Mouse (Mus musculus) MEL (cell line): ENCODE data around the gene Slc2a9. TPM values are rescaled to one million over a fixed set of nuclear protein-coding genes. Genes with fewer than 3 reads are reported as not detected.

ENCODE experiments used
- DNase-seq: peaks from one replicate; pipeline ENCODE4 v3.0.0; 2011; ENCODE audit warnings: low read depth, low spot score
- H3K27ac ChIP-seq: 2 replicates; pipeline ENCODE4 v1.5.1; 2012; ENCODE audit warnings: low read depth, mild to moderate bottlenecking, control low read depth, low read length, moderate library complexity; ENCODE audit not compliant: control insufficient read depth
- H3K27me3 ChIP-seq, 2 experiments: fragments of 150-350 bp in 1 of 2; sonication (generic) in 1 of 2; 2 replicates each; pipeline ENCODE4 v1.6.1; 2012; ENCODE audit warnings: low read length in 2 of 2, mild to moderate bottlenecking in 2 of 2, improper control_type of control experiment in 1 of 2, moderate library complexity in 1 of 2; ENCODE audit not compliant: insufficient read depth in 2 of 2, control insufficient read depth in 1 of 2
- H3K36me3 ChIP-seq, 2 experiments: 2 replicates each; pipeline ENCODE4 v1.6.1; 2012 to 2014; ENCODE audit warnings: low read length in 2 of 2, improper control_type of control experiment in 1 of 2, inconsistent platforms in 1 of 2, mild to moderate bottlenecking in 1 of 2; ENCODE audit not compliant: insufficient read depth in 2 of 2, control insufficient read depth in 1 of 2
- H3K4me1 ChIP-seq, 2 experiments: fragments of 150-350 bp in 1 of 2; sonication (generic) in 1 of 2; 2 replicates each; pipeline ENCODE4 v1.6.1; 2012; ENCODE audit warnings: low read length in 2 of 2, improper control_type of control experiment in 1 of 2, mild to moderate bottlenecking in 1 of 2; ENCODE audit not compliant: insufficient read depth in 2 of 2, control insufficient read depth in 1 of 2
- H3K4me3 ChIP-seq, 2 experiments: fragments of 150-350 bp in 1 of 2; sonication (generic) in 1 of 2; 2 replicates each; pipeline ENCODE4 v1.5.1; 2012; ENCODE audit warnings: low read depth in 2 of 2, low read length in 2 of 2, mild to moderate bottlenecking in 2 of 2, moderate library complexity in 2 of 2, control low read depth in 1 of 2, improper control_type of control experiment in 1 of 2; ENCODE audit not compliant: control insufficient read depth in 1 of 2, insufficient read depth in 1 of 2
- H3K79me2 ChIP-seq: 2 replicates; pipeline ENCODE4 v1.6.1; 2012; ENCODE audit warnings: mild to moderate bottlenecking, low read length, moderate library complexity; ENCODE audit not compliant: control insufficient read depth, poor library complexity, insufficient read depth
- H3K9ac ChIP-seq: 2 replicates; pipeline ENCODE4 v1.6.1; 2012; ENCODE audit warnings: low read depth, mild to moderate bottlenecking, control low read depth, low read length, moderate library complexity; ENCODE audit not compliant: control insufficient read depth, poor library complexity, severe bottlenecking
- H3K9me3 ChIP-seq: fragments of 150-350 bp; sonication (generic); replicated peaks from 2 replicates; pipeline ENCODE4 v1.6.1; 2012; ENCODE audit warnings: mild to moderate bottlenecking, low read length, improper control_type of control experiment, moderate library complexity; ENCODE audit not compliant: insufficient read depth
- CHD1 ChIP-seq: IDR thresholded peaks from 2 replicates; pipeline ENCODE4 v1.6.1; 2012; ENCODE audit warnings: low read depth, mild to moderate bottlenecking, inconsistent platforms, low read length, improper control_type of control experiment
- CHD2 ChIP-seq: IDR thresholded peaks from 2 replicates; pipeline ENCODE4 v1.6.1; 2011; ENCODE audit warnings: low read length, improper control_type of control experiment
- CTCF ChIP-seq, 3 experiments: IDR thresholded peaks in 2 of 3; conservative IDR thresholded peaks in 1 of 3; 2 replicates each; pipeline ENCODE4 v1.5.1; 2011 to 2012; ENCODE audit warnings: low read length in 3 of 3, low read depth in 2 of 3, mild to moderate bottlenecking in 2 of 3, improper control_type of control experiment in 1 of 3, inconsistent platforms in 1 of 3, mixed read lengths in 1 of 3, moderate library complexity in 1 of 3; ENCODE audit not compliant: control insufficient read depth in 1 of 3, insufficient read depth in 1 of 3, poor library complexity in 1 of 3, severe bottlenecking in 1 of 3
- EP300 ChIP-seq, 2 experiments: IDR thresholded peaks; 2 replicates each; pipeline ENCODE4 v1.6.1; 2011; ENCODE audit warnings: improper control_type of control experiment in 2 of 2, low read length in 2 of 2, low read depth in 1 of 2, mild to moderate bottlenecking in 1 of 2
- GATA1 ChIP-seq: IDR thresholded peaks from 2 replicates; pipeline ENCODE4 v1.6.1; 2011; ENCODE audit warnings: low read depth, low read length, improper control_type of control experiment
- HCFC1 ChIP-seq: IDR thresholded peaks from 2 replicates; pipeline ENCODE4 v1.6.1; 2012; ENCODE audit warnings: low read depth, mild to moderate bottlenecking, inconsistent platforms, low read length, improper control_type of control experiment, moderate library complexity
- KAT2A ChIP-seq: conservative IDR thresholded peaks from 2 replicates; pipeline ENCODE4 v1.6.1; 2012; ENCODE audit warnings: low read depth, low read length, improper control_type of control experiment, inconsistent platforms
- MAFK ChIP-seq: IDR thresholded peaks from 2 replicates; pipeline ENCODE4 v1.6.1; 2011; ENCODE audit warnings: low read depth, mild to moderate bottlenecking, low read length, improper control_type of control experiment, borderline replicate concordance
- MAX ChIP-seq: IDR thresholded peaks from 2 replicates; pipeline ENCODE4 v1.6.1; 2011; ENCODE audit warnings: low read length, improper control_type of control experiment
- MXI1 ChIP-seq: IDR thresholded peaks from 2 replicates; pipeline ENCODE4 v1.6.1; 2011; ENCODE audit warnings: mild to moderate bottlenecking, low read depth, low read length, improper control_type of control experiment
- MYC ChIP-seq: IDR thresholded peaks from 2 replicates; pipeline ENCODE4 v1.6.1; 2011; ENCODE audit warnings: low read depth, mild to moderate bottlenecking, low read length, improper control_type of control experiment, moderate library complexity
- NRF1 ChIP-seq: IDR thresholded peaks from 2 replicates; pipeline ENCODE4 v1.6.1; 2014; ENCODE audit warnings: low read depth, mild to moderate bottlenecking, inconsistent platforms, low read length, improper control_type of control experiment, moderate library complexity; ENCODE audit not compliant: poor library complexity, insufficient read depth, severe bottlenecking
- POLR2A ChIP-seq, 2 experiments: IDR thresholded peaks; 2 replicates each; pipeline ENCODE4 v1.6.1; 2011 to 2012; ENCODE audit warnings: low read length in 2 of 2, mild to moderate bottlenecking in 2 of 2, control low read depth in 1 of 2, improper control_type of control experiment in 1 of 2, low read depth in 1 of 2, moderate library complexity in 1 of 2; ENCODE audit not compliant: control insufficient read depth in 1 of 2, insufficient read depth in 1 of 2, poor library complexity in 1 of 2
- POLR2AphosphoS5 ChIP-seq: IDR thresholded peaks from 2 replicates; pipeline ENCODE4 v1.6.1; 2012; ENCODE audit warnings: low read depth, borderline replicate concordance, mild to moderate bottlenecking, inconsistent platforms, low read length, moderate library complexity, mixed read lengths
- RAD21 ChIP-seq: IDR thresholded peaks from 2 replicates; pipeline ENCODE4 v1.6.1; 2011; ENCODE audit warnings: mild to moderate bottlenecking, low read depth, low read length, improper control_type of control experiment
- SIN3A ChIP-seq: IDR thresholded peaks from 2 replicates; pipeline ENCODE4 v1.6.1; 2012; ENCODE audit warnings: low read length, improper control_type of control experiment, inconsistent platforms
- TAL1 ChIP-seq: IDR thresholded peaks from 2 replicates; pipeline ENCODE4 v1.6.1; 2012; ENCODE audit warnings: mild to moderate bottlenecking, inconsistent platforms, low read length, moderate library complexity, mixed read lengths
- UBTF ChIP-seq: IDR thresholded peaks from 2 replicates; pipeline ENCODE4 v1.6.1; 2012; ENCODE audit warnings: low read depth, mild to moderate bottlenecking, inconsistent platforms, low read length, improper control_type of control experiment, moderate library complexity, borderline replicate concordance; ENCODE audit not compliant: insufficient read depth
- polyA plus RNA-seq, 2 experiments: library from polyadenylated mRNA; stranded (reverse) in 1 of 2; unstranded in 1 of 2; fragments of >175 nt in 1 of 2; fragments of >200 nt in 1 of 2; gene quantifications; 2 replicates each; pipeline versions ENCODE4 v1.2.1 to v1.2.4; 2012; ENCODE audit warnings: low replicate concordance in 2 of 2, low read depth in 1 of 2; ENCODE audit not compliant: insufficient read length in 2 of 2, insufficient read depth in 1 of 2, missing spikeins in 1 of 2
- total RNA-seq: library from RNA; depleted of rRNA; stranded (reverse); fragments of 300-350 nt; gene quantifications from 2 replicates; pipeline ENCODE4 v1.2.3, GENCODE M21; 2012

The Slc2a9 gene
- total and polyA plus RNA-seq, 3 experiments: 1.1 to 4.2 TPM; not detected in 1

GRCm38 (mm10) chr5:38402288-38402687 is 100.7 kb downstream of the Slc2a9 start:
- Histone ChIP-seq H3K36me3 (no peaks in the 10 kb centered on the region), H3K9ac (no peak overlapping the region), H3K4me3 (no peak overlapping the region), H3K9me3 (no peaks in the 10 kb centered on the region), H3K79me2 (no peaks in the 10 kb centered on the region), H3K27me3 (no peaks in the 10 kb centered on the region), H3K4me1 (no peaks in the 10 kb centered on the region), H3K27ac (no peak overlapping the region)
- no peak for TF ChIP-seq GATA1
- no peak for TF ChIP-seq TAL1
- no peak for TF ChIP-seq HCFC1
- TF ChIP-seq MAFK: no peak
- no peak for TF ChIP-seq POLR2A (IDR thresholded peaks at IDR 0.05; ENCODE audit: control insufficient read depth in 1 of 2, insufficient read depth in 1 of 2, low read depth in 1 of 2, low read length in 2 of 2, poor library complexity in 1 of 2)
- no peak for TF ChIP-seq MAX
- peak; percentile 29 for DNase-seq

GRCm38 (mm10) chr5:38388857-38389256 is 114.1 kb downstream of the Slc2a9 start:
- no peak overlapping the region for H3K9ac ChIP-seq
- no peak overlapping the region for H3K4me3 ChIP-seq
- H3K79me2 ChIP-seq: no peaks in the 10 kb centered on the region
- no peaks in the 10 kb centered on the region for H3K4me1 ChIP-seq
- no peaks in the 10 kb centered on the region for H3K9me3 ChIP-seq
- no peaks in the 10 kb centered on the region for H3K27me3 ChIP-seq
- no peak overlapping the region for H3K27ac ChIP-seq
- no peaks in the 10 kb centered on the region for H3K36me3 ChIP-seq
- no peak for TF ChIP-seq CHD1
- TF ChIP-seq GATA1: no peak
- no peak for TF ChIP-seq UBTF
- no peak for TF ChIP-seq HCFC1
- TF ChIP-seq TAL1: no peak
- TF ChIP-seq CHD2: no peak
- DNase-seq: no peak

GRCm38 (mm10) chr5:38388420-38388823 is 114.5 kb downstream of the Slc2a9 start:
- Histone ChIP-seq H3K27ac (no peak overlapping the region), H3K4me1 (no peaks in the 10 kb centered on the region), H3K27me3 (no peaks in the 10 kb centered on the region), H3K4me3 (no peak overlapping the region), H3K79me2 (no peaks in the 10 kb centered on the region), H3K36me3 (no peaks in the 10 kb centered on the region), H3K9ac (no peak overlapping the region), H3K9me3 (no peaks in the 10 kb centered on the region)
- no peak for DNase-seq
- TF ChIP-seq CTCF (IDR thresholded peaks at IDR 0.05 in 2 of 3, conservative IDR thresholded peaks at IDR 0.05 in 1 of 3; ENCODE audit: control insufficient read depth in 1 of 3, insufficient read depth in 1 of 3, low read depth in 2 of 3, low read length in 3 of 3, poor library complexity in 1 of 3, severe bottlenecking in 1 of 3): no peak
- no peak for TF ChIP-seq TAL1
- TF ChIP-seq MAX: no peak
- no peak for TF ChIP-seq SIN3A
- TF ChIP-seq MXI1: no peak
- no peak for TF ChIP-seq POLR2AphosphoS5
- no peak for TF ChIP-seq RAD21
- TF ChIP-seq CHD1: no peak
- TF ChIP-seq MAFK: no peak
- TF ChIP-seq NRF1: no peak
- no peak for TF ChIP-seq KAT2A
- TF ChIP-seq MYC: no peak
- no peak for TF ChIP-seq EP300 (IDR thresholded peaks at IDR 0.05; ENCODE audit: low read depth in 1 of 2, low read length in 2 of 2)
